In genomic region chr1:52298336-52298735, GRCm38 (mm10) we compare ENCODE assay signal across 31 mouse cellular contexts.
DNase-seq lines count a peak whose midpoint lies in the region; ATAC-seq and TF ChIP-seq lines count a peak whose summit lies in the region.
"Had no signal": no experiment of that assay in that cellular context is flagged by ENCODE, and none has a peak within 500 bp of the region (broad histone marks: within the 10 kb centered on the region; RNA-seq: fewer than 3 reads in every experiment).

No protein-coding gene starts in this region.

- peak; percentile 85 for ATAC-seq in granulocyte monocyte progenitor cell, adult 5-6 weeks (replicated peaks; ENCODE audit: poor library complexity, severe bottlenecking)
- ATAC-seq in hindbrain, embryonic 14.5 days (ENCODE audit: low FRiP score): no peak
- ATAC-seq: CD4-positive, CD25-positive, alpha-beta regulatory T cell, adult 4 months; forebrain, embryonic 14.5 days; hindbrain, embryonic 16.5 days; liver, embryonic 12.5 days; lung, postnatal 0 days; Patski had no signal

- H3K36me3 ChIP-seq in MEL (ENCODE audit: control insufficient read depth in 1 of 2, insufficient read depth in 2 of 2, low read length in 2 of 2): peaks cover 0 to 13% of the 10 kb centered on the region in 2 experiments; a peak in 2 of 4 replicates
- H3K36me3 ChIP-seq in small intestine, adult 2 months (ENCODE audit: control insufficient read depth, insufficient read depth, low read length): no peaks in the 10 kb centered on the region
- H3K36me3 ChIP-seq in hindbrain, embryonic 14.5 days (replicated peaks; ENCODE audit: control insufficient read depth, insufficient read depth): no peaks in the 10 kb centered on the region
- H3K36me3 ChIP-seq: embryonic facial prominence, embryonic 12.5 days; heart, embryonic 13.5 days; hindbrain, embryonic 10.5 days; liver, embryonic 12.5 days had no signal

- TF ChIP-seq CTCF in MEL (IDR thresholded peaks at IDR 0.05 in 2 of 3, conservative IDR thresholded peaks at IDR 0.05 in 1 of 3; ENCODE audit: control insufficient read depth in 1 of 3, insufficient read depth in 1 of 3, low read depth in 2 of 3, low read length in 3 of 3, poor library complexity in 1 of 3, severe bottlenecking in 1 of 3): no peak
- no peak for TF ChIP-seq CTCF in small intestine, adult 2 months (IDR thresholded peaks at IDR 0.05; ENCODE audit: extremely low read depth, insufficient read length, insufficient replicate concordance, low read depth, low read length)

- no peak overlapping the region for H3K4me3 ChIP-seq in MEL (ENCODE audit: control insufficient read depth in 1 of 2, insufficient read depth in 1 of 2, low read depth in 2 of 2, low read length in 2 of 2)
- H3K4me3 ChIP-seq in small intestine, adult 2 months (ENCODE audit: low read depth, low read length): no peak overlapping the region
- H3K4me3 ChIP-seq in hindbrain, embryonic 14.5 days (replicated peaks; ENCODE audit: low read length): no peak overlapping the region
- H3K4me3 ChIP-seq: embryonic facial prominence, embryonic 12.5 days; heart, embryonic 13.5 days; hindbrain, embryonic 10.5 days; liver, embryonic 12.5 days had no signal

- H3K27me3 ChIP-seq in MEL (ENCODE audit: control insufficient read depth in 1 of 2, insufficient read depth in 2 of 2, low read length in 2 of 2): no peaks in the 10 kb centered on the region
- no peaks in the 10 kb centered on the region for H3K27me3 ChIP-seq in small intestine, adult 2 months (ENCODE audit: control insufficient read depth, insufficient read depth, low read length)
- no peaks in the 10 kb centered on the region for H3K27me3 ChIP-seq in hindbrain, embryonic 14.5 days (ENCODE audit: control insufficient read depth, insufficient read depth, low read length)
- H3K27me3 ChIP-seq: embryonic facial prominence, embryonic 12.5 days; heart, embryonic 13.5 days; liver, embryonic 12.5 days; Patski had no signal

- no peaks in the 10 kb centered on the region for H3K9me3 ChIP-seq in MEL (replicated peaks; ENCODE audit: insufficient read depth, low read length)
- H3K9me3 ChIP-seq in hindbrain, embryonic 14.5 days (ENCODE audit: control insufficient read depth, low read length): no peaks in the 10 kb centered on the region
- H3K9me3 ChIP-seq: embryonic facial prominence, embryonic 12.5 days; heart, embryonic 13.5 days; hindbrain, embryonic 10.5 days; liver, embryonic 12.5 days had no signal

- H3K79me2 ChIP-seq in MEL (ENCODE audit: control insufficient read depth, insufficient read depth, low read length, poor library complexity): no peaks in the 10 kb centered on the region

- H3K4me1 ChIP-seq in MEL (ENCODE audit: control insufficient read depth in 1 of 2, insufficient read depth in 2 of 2, low read length in 2 of 2): peaks cover 0 to 9% of the 10 kb centered on the region in 2 experiments; a peak in 2 of 4 replicates
- H3K4me1 ChIP-seq in small intestine, adult 2 months (ENCODE audit: control insufficient read depth, insufficient read depth, insufficient read length, low read length): peaks cover 21% of the 10 kb centered on the region
- H3K4me1 ChIP-seq in hindbrain, embryonic 14.5 days (replicated peaks; ENCODE audit: control insufficient read depth, insufficient read depth, low read length): no peaks in the 10 kb centered on the region
- H3K4me1 ChIP-seq: embryonic facial prominence, embryonic 12.5 days; heart, embryonic 13.5 days; hindbrain, embryonic 10.5 days; liver, embryonic 12.5 days had no signal

- TF ChIP-seq EP300 in MEL (IDR thresholded peaks at IDR 0.05; ENCODE audit: low read depth in 1 of 2, low read length in 2 of 2): peak; percentile 84 to 87

- no peak for TF ChIP-seq RAD21 in MEL (IDR thresholded peaks at IDR 0.05; ENCODE audit: low read depth, low read length)

- H3K4me2 ChIP-seq in hindbrain, embryonic 14.5 days (replicated peaks): no peak overlapping the region
- H3K4me2 ChIP-seq: embryonic facial prominence, embryonic 12.5 days; heart, embryonic 13.5 days; liver, embryonic 12.5 days; midbrain, embryonic 11.5 days had no signal

- DNase-seq in A20 (ENCODE audit: low read depth, low spot score): peak; percentile 51
- peak; percentile 75 for DNase-seq in MEL (ENCODE audit: low read depth, low spot score)
- no peak for DNase-seq in hindbrain, embryonic 14.5 days (ENCODE audit: low spot score)
- no peak for DNase-seq in testis, postnatal 10 days (ENCODE audit: low spot score)
- no peak for DNase-seq in urinary bladder, adult 2 months (ENCODE audit: low spot score)
- DNase-seq: adrenal gland, postnatal 14 days; cerebellum, adult 2 months; cerebellum, postnatal 14 days; embryo, embryonic 11 days; gastrocnemius, postnatal 25 days; heart, postnatal 10 days; kidney, adult 8-10 months; kidney, postnatal 4 days; left cerebral cortex, postnatal 4 days; lung, adult 18-20 months; right cerebral cortex, postnatal 4 days; thymus, postnatal 14 days had no signal

- WGBS in small intestine, adult 2 months: 42% methylated on average over 5 of the region's 5 CpGs
- WGBS in hindbrain, embryonic 14.5 days: 85% methylated on average over 5 of the region's 5 CpGs

- no peak for TF ChIP-seq POLR2A in MEL (IDR thresholded peaks at IDR 0.05; ENCODE audit: control insufficient read depth in 1 of 2, insufficient read depth in 1 of 2, low read depth in 1 of 2, low read length in 2 of 2, poor library complexity in 1 of 2)
- no peak for TF ChIP-seq POLR2A in small intestine, adult 2 months (IDR thresholded peaks at IDR 0.05; ENCODE audit: low read depth, low read length)

- peak overlapping the region; percentile 10; the same call in 1 of the 2 replicates for H3K27ac ChIP-seq in MEL (ENCODE audit: control insufficient read depth, low read depth, low read length)
- H3K27ac ChIP-seq in small intestine, adult 2 months (ENCODE audit: insufficient read depth, low read depth, low read length): 0 out of 2 replicates have a peak overlapping the region, but pooled peaks have one; percentile 17
- H3K27ac ChIP-seq in hindbrain, embryonic 14.5 days: no peak overlapping the region
- H3K27ac ChIP-seq: embryonic facial prominence, embryonic 12.5 days; heart, embryonic 13.5 days; hindbrain, embryonic 10.5 days; kidney, postnatal 0 days; liver, embryonic 12.5 days; macrophage had no signal

- H3K9ac ChIP-seq in MEL (ENCODE audit: control insufficient read depth, low read depth, low read length, poor library complexity, severe bottlenecking): no peak overlapping the region
- no peak overlapping the region for H3K9ac ChIP-seq in hindbrain, embryonic 14.5 days
- H3K9ac ChIP-seq: embryonic facial prominence, embryonic 12.5 days; heart, embryonic 13.5 days; liver, embryonic 12.5 days had no signal

TF ChIP-seq in MEL, 35 proteins besides CTCF, POLR2A, EP300 and RAD21:
- no peak for TF ChIP-seq POLR2AphosphoS2 (IDR thresholded peaks at IDR 0.05; ENCODE audit: low read length)
- peak; percentile 74 for TF ChIP-seq MYB (IDR thresholded peaks at IDR 0.05; ENCODE audit: low read depth, low read length)
- peak; percentile 74 for TF ChIP-seq ZNF384 (IDR thresholded peaks at IDR 0.05; ENCODE audit: low read depth, low read length)
- peak; percentile 69; the same call in 1 of the 2 replicates for TF ChIP-seq TCF12 (IDR thresholded peaks at IDR 0.05; ENCODE audit: low read depth, low read length)
- peak; percentile 83 for TF ChIP-seq ETS1 (IDR thresholded peaks at IDR 0.05; ENCODE audit: low read depth, low read length)
- peak; percentile 59; the same call in 1 of the 2 replicates for TF ChIP-seq SIN3A (IDR thresholded peaks at IDR 0.05; ENCODE audit: low read length)
- TF ChIP-seq USF1 (IDR thresholded peaks at IDR 0.05; ENCODE audit: low read depth, low read length): no peak
- TF ChIP-seq JUND (IDR thresholded peaks at IDR 0.05; ENCODE audit: low read depth, low read length): no peak
- TF ChIP-seq GATA1 (IDR thresholded peaks at IDR 0.05; ENCODE audit: low read depth, low read length): peak; percentile 84
- no peak for TF ChIP-seq BHLHE40 (IDR thresholded peaks at IDR 0.05; ENCODE audit: borderline replicate concordance, low read depth, low read length)
- no peak for TF ChIP-seq SMC3 (IDR thresholded peaks at IDR 0.05; ENCODE audit: low read depth, low read length)
- TF ChIP-seq MEF2A (IDR thresholded peaks at IDR 0.05; ENCODE audit: extremely low read depth, insufficient replicate concordance, low read depth, low read length, poor library complexity, severe bottlenecking): peak; percentile 93; the same call in 1 of the 2 replicates
- peak; percentile 67; the same call in 1 of the 2 replicates for TF ChIP-seq MYC (IDR thresholded peaks at IDR 0.05; ENCODE audit: low read depth, low read length)

Comparison
In these comparisons a context has a peak if more than half of its experiments do, and no peak if none do; other contexts are left out.
1. DNase-seq: peak in A20 (single experiment) and MEL (single experiment); none in hindbrain, embryonic 14.5 days (single experiment), testis, postnatal 10 days (single experiment) and urinary bladder, adult 2 months (single experiment).